Mouse (Mus musculus) olfactory bulb, adult 2 months (tissue): ENCODE results near the gene Tigit.

Experiments
- CTCF ChIP-seq: fragments of 200-500 bp; IDR thresholded peaks from 2 replicates; pipeline ENCODE4 v1.5.1; 2012; ENCODE audit warnings: low read depth, mild to moderate bottlenecking, low read length, moderate library complexity; ENCODE audit not compliant: insufficient read depth
- POLR2A ChIP-seq: fragments of 200-500 bp; IDR thresholded peaks from 2 replicates; pipeline ENCODE4 v1.6.1; 2012; ENCODE audit warnings: mild to moderate bottlenecking, low read depth, low read length, moderate library complexity; ENCODE audit not compliant: insufficient read depth

DNA sequence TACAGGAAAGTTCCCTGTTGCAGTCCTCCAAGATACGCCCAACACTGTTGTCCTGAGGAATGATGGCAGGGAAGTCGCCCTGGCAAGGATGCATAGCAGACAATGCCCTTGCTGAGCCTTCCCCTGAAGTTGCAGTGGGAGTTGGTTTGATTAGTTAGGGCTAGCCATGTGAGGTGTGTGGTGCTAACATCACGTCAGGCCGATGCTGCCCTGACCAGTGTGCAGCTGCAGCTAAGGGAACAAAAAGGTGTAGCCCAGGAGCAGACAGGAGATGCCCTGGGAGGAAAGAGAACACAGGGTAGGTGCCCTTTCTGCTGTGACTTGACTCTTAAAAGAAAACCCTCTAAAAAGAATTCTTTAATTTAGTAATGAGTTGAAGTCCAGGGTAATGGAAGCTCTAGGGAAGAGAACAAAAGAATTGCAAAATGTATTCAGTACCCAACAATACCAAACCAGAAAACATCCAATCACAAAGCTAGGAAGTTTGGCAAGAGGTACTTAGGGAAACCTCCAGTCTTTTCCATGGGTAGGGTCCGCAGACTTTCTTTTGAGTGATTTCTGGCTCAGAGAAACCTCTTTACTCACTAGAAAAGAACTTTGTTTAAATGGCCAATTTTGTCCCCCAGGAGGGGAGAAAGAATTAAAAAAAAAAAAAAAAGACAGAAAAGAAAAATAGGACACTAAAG, 40.5 kb downstream of the Tigit start:
- TF ChIP-seq POLR2A (no peak), CTCF (no peak)
